9 mouse cellular contexts compared by ENCODE assay signal in genomic region chr7:116441346-116441745, GRCm38 (mm10). TPM values are rescaled to one million over a fixed set of nuclear protein-coding genes. Genes with fewer than 3 reads are reported as not detected.
DNase-seq lines count a peak whose midpoint lies in the region; ATAC-seq lines count a peak whose summit lies in the region.
"Had no signal": no experiment of that assay in that cellular context is flagged by ENCODE, and none has a peak within 500 bp of the region (broad histone marks: within the 10 kb centered on the region; RNA-seq: fewer than 3 reads in every experiment).

No protein-coding gene starts in this region.

- H3K4me2 ChIP-seq in heart, embryonic 11.5 days = peak overlapping the region; percentile 95; the same call in 1 of the 2 replicates
- H3K4me2 ChIP-seq in lung, embryonic 16.5 days (ENCODE audit: low read depth, low read length) = peak overlapping the region; percentile 31; the same call in 1 of the 2 replicates
- peak overlapping the region; percentile 75 for H3K4me2 ChIP-seq in stomach, embryonic 16.5 days (ENCODE audit: low read depth, low read length)

- DNase-seq in heart, postnatal 4 days = no peak
- no peak for DNase-seq in lung, postnatal 36 days
- DNase-seq in limb, embryonic 10.5 days (ENCODE audit: low spot score) = no peak
- DNase-seq in layer of hippocampus, adult 9-11 months = no peak
- DNase-seq: retina, postnatal 1 day had no signal

- no peaks in the 10 kb centered on the region for H3K9me3 ChIP-seq in heart, embryonic 11.5 days (replicated peaks; ENCODE audit: control insufficient read depth, low read length)
- H3K9me3 ChIP-seq in lung, embryonic 16.5 days (ENCODE audit: control insufficient read depth, low read length) = no peaks in the 10 kb centered on the region
- no peaks in the 10 kb centered on the region for H3K9me3 ChIP-seq in limb, embryonic 10.5 days (replicated peaks)
- no peaks in the 10 kb centered on the region; the same call in 1 of the 2 replicates for H3K9me3 ChIP-seq in stomach, embryonic 16.5 days (replicated peaks; ENCODE audit: control insufficient read depth, low read length)

- 0 out of 2 replicates have a peak, but pooled peaks cover 2% of the 10 kb centered on the region for H3K36me3 ChIP-seq in heart, embryonic 11.5 days (ENCODE audit: control insufficient read depth, insufficient read depth, low read length)
- peaks cover 3% of the 10 kb centered on the region; the same call in 1 of the 2 replicates for H3K36me3 ChIP-seq in lung, embryonic 16.5 days (ENCODE audit: control insufficient read depth, insufficient read depth, low read length)
- H3K36me3 ChIP-seq in limb, embryonic 10.5 days = peaks cover 14% of the 10 kb centered on the region
- H3K36me3 ChIP-seq in stomach, embryonic 16.5 days (ENCODE audit: control insufficient read depth, insufficient read depth, low read length) = peaks cover 4% of the 10 kb centered on the region; the same call in 1 of the 2 replicates

- WGBS in heart, embryonic 11.5 days (ENCODE audit: insufficient replicate concordance) = 88% methylated on average over 1 of the region's 1 CpGs
- 51% methylated on average over 1 of the region's 1 CpGs for WGBS in lung, embryonic 16.5 days
- WGBS in limb, embryonic 10.5 days = 89% methylated on average over 1 of the region's 1 CpGs
- 60% methylated on average over 1 of the region's 1 CpGs for WGBS in stomach, embryonic 16.5 days

- no peak overlapping the region for H3K9ac ChIP-seq in heart, embryonic 11.5 days (ENCODE audit: low read depth, low read length)
- H3K9ac ChIP-seq in lung, embryonic 16.5 days (ENCODE audit: low read length) = 0 out of 2 replicates have a peak overlapping the region, but pooled peaks have one; percentile 35
- no peak overlapping the region for H3K9ac ChIP-seq in stomach, embryonic 16.5 days (ENCODE audit: low read length)

- ATAC-seq in heart, embryonic 11.5 days (replicated peaks; ENCODE audit: insufficient number of reproducible peaks, low FRiP score, low TSS enrichment) = no peak
- no peak for ATAC-seq in lung, embryonic 16.5 days (ENCODE audit: low read depth)
- ATAC-seq in stomach, embryonic 16.5 days (ENCODE audit: insufficient read depth, low FRiP score) = no peak
- no peak for ATAC-seq in erythroid progenitor cell, adult 5-6 weeks (replicated peaks; ENCODE audit: low FRiP score, poor library complexity, severe bottlenecking)

- no peaks in the 10 kb centered on the region for H3K27me3 ChIP-seq in heart, embryonic 11.5 days (ENCODE audit: control insufficient read depth, insufficient read depth, low read length)
- H3K27me3 ChIP-seq in lung, embryonic 16.5 days (ENCODE audit: control insufficient read depth, insufficient read depth, low read depth, low read length) = no peaks in the 10 kb centered on the region
- no peaks in the 10 kb centered on the region for H3K27me3 ChIP-seq in limb, embryonic 10.5 days (ENCODE audit: low read depth, poor library complexity, severe bottlenecking)
- no peaks in the 10 kb centered on the region for H3K27me3 ChIP-seq in stomach, embryonic 16.5 days (ENCODE audit: control insufficient read depth, insufficient read depth, low read length)

- H3K4me3 ChIP-seq in heart, embryonic 11.5 days (ENCODE audit: low read depth, low read length) = no peak overlapping the region
- H3K4me3 ChIP-seq in lung, embryonic 16.5 days (ENCODE audit: low read length) = peak overlapping the region; percentile 13; the same call in 1 of the 2 replicates
- H3K4me3 ChIP-seq in limb, embryonic 10.5 days = peak overlapping the region; percentile 93; the same call in 1 of the 2 replicates
- H3K4me3 ChIP-seq in stomach, embryonic 16.5 days (replicated peaks; ENCODE audit: low read length) = peak overlapping the region; percentile 17; the same call in 1 of the 2 replicates

- peaks cover 18% of the 10 kb centered on the region for H3K4me1 ChIP-seq in heart, embryonic 11.5 days (ENCODE audit: control insufficient read depth, insufficient read depth, low read length)
- peaks cover 9% of the 10 kb centered on the region for H3K4me1 ChIP-seq in lung, embryonic 16.5 days (replicated peaks; ENCODE audit: control insufficient read depth, insufficient read depth, low read length)
- H3K4me1 ChIP-seq in limb, embryonic 10.5 days = peaks cover 32% of the 10 kb centered on the region
- peaks cover 20% of the 10 kb centered on the region for H3K4me1 ChIP-seq in stomach, embryonic 16.5 days (ENCODE audit: control insufficient read depth, insufficient read depth, low read length)

- no peak overlapping the region for H3K27ac ChIP-seq in heart, embryonic 11.5 days (ENCODE audit: low read depth, low read length)
- no peak overlapping the region for H3K27ac ChIP-seq in lung, embryonic 16.5 days (ENCODE audit: low read length)
- H3K27ac ChIP-seq in limb, embryonic 10.5 days = no peak overlapping the region
- no peak overlapping the region for H3K27ac ChIP-seq in stomach, embryonic 16.5 days (ENCODE audit: low read length)

RNA-seq across cellular contexts. Expression of gene Pik3c2a, which starts 1.9 kb away (rescaled TPM):
- polyA plus RNA-seq in heart, embryonic 11.5 days (2014; fragmentation: Nextera tagmentation; extraction: Ambion mirVana) = 24.7 and 29.5 TPM in 2 replicates
- total RNA-seq in heart, postnatal 4 days (2021) = 10 to 100 TPM; 25.2 to 26.0 TPM
- polyA plus RNA-seq in lung, embryonic 16.5 days (2015; fragmentation: Nextera tagmentation; extraction: Ambion mirVana) = 26.0 and 26.9 TPM in 2 replicates
- polyA plus RNA-seq in limb, embryonic 10.5 days (2016; fragmentation: Nextera tagmentation; extraction: Ambion mirVana) = 28.8 and 34.5 TPM in 2 replicates
- 28.7 and 29.3 TPM in 2 replicates for polyA plus RNA-seq in stomach, embryonic 16.5 days (2015; fragmentation: Nextera tagmentation; extraction: Ambion mirVana)
- total RNA-seq in erythroid progenitor cell, adult 5-6 weeks (2015; ENCODE audit: low replicate concordance) = 5.0 and 11.3 TPM in 2 replicates
- 2.3 and 10.9 TPM in 2 replicates for total RNA-seq in erythroid progenitor cell, adult 5-6 weeks (2017; ENCODE audit: low replicate concordance)

Comparison
In these comparisons a context has a peak if more than half of its experiments do, and no peak if none do; other contexts are left out.
1. H3K4me2 ChIP-seq: peak in every context shown above with its lines; median percentile 95 in heart, embryonic 11.5 days; 75 in stomach, embryonic 16.5 days; 31 in lung, embryonic 16.5 days.